Mouse (Mus musculus) lung, adult 18-20 months (tissue): ENCODE measurements around the gene Gm28845.
"Not testable (repeated sequence)": the region's sequence is repeated elsewhere in the genome, so short reads cannot be mapped to it uniquely, and the experiment has no call there.

Source experiments
- DNase-seq, 2 experiments: peaks; one replicate each; pipeline ENCODE4 v3.0.0; 2022; ENCODE audit warnings: mixed read lengths in 2 of 2

Gm28845 gene

DNA sequence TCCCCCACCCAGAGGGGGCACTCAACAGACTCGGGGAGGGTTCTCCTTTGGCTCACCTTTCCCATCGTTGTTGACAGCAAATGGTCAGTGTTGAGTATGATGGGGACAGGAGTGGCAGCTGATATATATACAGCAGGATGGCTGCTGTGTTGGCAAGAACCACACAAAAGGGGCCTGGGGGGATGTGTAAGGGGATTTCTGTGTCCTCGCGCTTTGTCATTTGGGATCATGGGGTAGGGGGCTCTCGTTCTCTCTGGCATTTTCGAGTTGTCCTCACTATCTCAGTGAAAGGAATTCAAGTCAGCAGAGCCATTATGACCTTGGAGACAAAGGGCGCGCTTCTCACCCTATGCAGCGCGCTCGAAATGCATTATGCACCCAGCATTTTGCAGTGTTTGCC, 16.1 kb downstream of the Gm28845 start, which contains the start of gene Cryga:
TSS of gene Cryga (minus strand) at position 101 of the 400 bp plus-strand sequence.
- DNase-seq = no peak

DNA sequence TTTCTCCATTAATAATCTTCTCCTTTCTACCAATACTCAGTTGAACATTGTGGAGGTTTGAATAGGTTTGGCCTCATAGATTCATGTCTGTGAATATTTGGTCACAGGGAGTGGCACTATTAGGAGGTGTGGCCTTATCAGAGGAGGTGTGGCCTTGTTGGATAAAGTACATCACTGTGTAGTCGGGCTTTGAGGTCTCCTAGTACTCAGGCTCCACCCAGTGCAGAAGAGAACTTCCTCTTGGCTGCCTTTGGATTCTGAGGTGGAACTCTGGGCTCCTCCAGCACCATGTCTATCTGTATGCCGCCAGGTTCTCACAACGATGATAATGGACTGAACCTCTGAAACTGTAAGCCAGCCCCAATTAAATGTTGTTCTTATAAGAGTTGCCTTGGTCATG, 22.4 kb downstream of the Gm28845 start:
- no peak for DNase-seq

DNA sequence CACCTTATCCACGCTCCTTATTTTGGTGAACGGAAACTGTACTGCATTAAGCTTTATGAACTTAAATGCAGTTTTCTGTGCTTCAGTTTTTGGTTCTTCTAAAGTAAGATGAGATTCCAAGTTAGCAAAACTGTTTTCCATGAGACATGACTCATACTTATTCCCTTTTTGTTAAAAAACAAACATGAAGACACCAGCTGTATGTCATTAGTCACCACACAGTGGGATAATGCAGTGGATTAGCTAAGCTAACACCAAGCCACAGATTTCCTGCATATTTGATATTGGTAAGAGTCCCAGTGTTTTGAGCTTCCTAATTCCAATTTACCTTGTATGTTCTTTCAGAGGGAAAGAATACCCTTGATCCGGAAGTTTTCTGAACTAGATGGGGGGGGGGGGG, 27.8 kb downstream of the Gm28845 start:
- no peak for DNase-seq

DNA sequence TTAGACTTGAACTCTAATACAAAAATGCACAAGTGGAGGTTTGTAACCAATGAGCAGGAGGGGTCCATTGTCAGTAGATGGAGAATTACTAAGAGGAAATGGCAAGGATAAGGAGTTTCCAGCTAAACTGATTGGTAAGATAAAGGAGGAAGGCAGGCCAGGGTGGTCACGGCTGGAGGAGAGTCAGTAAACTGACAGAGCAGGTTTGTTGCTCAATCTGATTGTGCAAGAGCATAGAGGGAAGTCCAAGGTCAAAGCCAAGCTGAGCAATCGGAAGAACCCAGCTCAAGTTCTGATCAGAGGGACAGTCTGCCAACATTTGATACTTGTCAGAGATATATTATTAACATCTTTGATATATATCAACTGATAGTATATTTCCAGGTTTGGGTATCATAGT, 29.0 kb downstream of the Gm28845 start:
- DNase-seq = peak; percentile 64 to 81

DNA sequence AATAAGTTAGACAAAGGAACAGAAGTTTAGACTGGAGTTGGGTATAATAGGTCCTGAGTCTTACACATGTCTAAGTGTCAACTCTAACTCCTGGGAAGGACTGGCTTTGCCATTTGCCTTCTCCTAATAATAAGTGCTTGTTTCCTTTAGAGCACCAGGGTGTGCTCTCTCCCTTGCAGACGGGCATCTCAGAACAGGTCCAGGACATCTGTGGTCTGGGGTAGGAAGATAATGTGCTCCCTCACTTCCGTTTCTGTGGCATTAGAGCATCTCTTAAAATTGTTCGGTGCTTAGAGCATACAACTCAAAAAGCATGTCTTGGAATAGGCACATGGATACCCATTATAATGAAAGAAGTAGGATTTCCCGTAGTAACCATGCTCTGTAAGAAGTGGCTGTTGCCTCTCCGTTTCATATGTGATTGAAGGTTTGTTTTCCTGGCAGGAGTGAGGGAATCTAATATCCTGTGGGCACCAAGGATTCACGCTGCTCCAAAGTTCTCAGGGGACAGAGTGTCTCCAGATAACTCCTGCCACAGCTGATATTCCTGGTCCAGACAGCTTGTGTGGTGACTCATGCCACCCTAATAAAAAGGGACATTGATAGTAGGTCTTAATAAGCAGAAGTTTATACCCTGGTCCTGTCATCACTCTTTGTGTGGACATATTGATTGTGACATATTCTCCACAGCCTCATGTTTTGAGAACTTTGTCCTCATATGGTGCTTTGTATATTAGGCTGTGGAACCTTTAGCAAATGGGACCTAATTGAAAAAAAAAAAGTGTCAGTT, 30.6 kb downstream of the Gm28845 start:
- no peak for DNase-seq

DNA sequence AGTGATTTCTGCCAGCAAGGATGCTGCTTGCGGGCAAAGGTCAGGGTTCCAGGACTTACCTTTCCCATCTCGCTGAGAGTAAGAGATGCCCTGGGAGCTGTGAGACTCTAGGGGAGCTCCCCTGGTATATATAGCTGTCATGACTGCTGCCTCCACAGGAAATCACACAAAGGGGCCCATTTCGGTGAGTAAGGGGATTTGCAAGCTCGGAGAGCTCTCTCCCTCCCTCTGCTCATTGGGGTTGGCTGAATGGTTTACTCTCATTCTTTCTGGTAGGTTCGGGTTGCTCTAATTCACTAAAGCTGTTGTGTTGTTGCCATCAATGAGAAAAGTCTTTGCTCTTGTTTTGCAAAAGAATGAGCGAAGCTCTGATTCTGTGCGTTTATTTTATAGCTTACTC, 37.2 kb downstream of the Gm28845 start, which contains the start of gene Crygb:
TSS of gene Crygb (minus strand) at position 101 of the 400 bp plus-strand sequence.
- no peak for DNase-seq

DNA sequence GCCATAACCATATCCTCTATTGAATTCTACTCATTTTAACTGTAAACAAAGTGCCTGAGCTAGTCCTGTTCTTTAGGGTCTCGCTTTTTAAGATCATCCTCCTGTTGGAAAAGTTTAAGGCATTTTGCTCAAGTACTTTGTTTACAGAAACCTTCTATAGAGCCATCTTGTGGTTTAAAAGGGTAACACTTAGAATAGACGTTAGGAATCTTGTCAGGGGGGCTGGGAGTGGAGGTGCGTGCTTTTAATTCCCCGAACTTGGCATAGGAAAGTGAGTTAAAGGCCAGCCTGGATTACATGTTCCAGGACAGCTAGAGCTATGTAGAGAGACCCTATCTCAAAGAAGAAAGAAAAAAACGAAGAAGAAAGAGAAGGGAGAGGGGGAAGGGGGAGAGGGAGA, 43.8 kb downstream of the Gm28845 start:
- DNase-seq = no peak

DNA sequence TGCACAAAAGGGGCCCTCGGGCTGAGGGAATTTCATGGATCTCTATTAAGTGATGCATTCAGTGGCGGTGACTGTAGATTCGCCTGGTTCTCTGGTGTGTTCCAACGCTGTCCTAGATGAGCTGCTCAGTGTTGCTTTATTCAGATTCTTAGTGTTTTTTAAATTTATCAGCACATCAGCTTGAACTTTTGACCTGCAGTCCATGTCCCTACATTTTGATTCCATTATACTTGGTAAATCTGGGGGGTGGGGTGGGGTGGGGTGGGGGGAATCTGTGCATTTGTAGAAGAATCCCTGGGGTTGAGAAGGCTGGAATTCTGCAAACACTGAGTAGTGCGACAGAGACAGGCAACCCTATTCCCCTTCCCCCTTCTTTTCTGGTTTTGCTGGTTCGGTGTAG, 45.8 kb downstream of the Gm28845 start, which contains the start of gene Crygc:
TSS of gene Crygc (minus strand) at position 101 of the 400 bp plus-strand sequence.
- DNase-seq = no peak

DNA sequence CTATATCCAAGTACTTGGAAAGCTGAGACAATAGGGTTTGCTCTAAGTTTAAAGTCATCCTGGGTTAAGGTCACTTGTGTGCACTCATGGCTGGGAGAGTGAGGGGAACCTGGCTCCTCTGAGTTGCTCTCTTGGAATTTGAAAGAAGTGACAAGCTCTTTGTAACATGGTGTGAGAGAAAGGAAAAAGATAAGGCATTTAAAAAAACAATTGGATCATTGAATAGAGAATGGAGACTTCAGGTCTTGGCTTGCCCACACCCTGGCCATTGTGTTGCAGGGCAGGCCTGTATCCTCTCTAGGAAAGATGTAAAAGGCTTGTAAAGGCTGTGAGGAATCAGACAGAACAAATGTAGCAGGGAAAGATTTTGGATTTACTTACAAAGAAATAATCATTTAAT, 51.5 kb downstream of the Gm28845 start:
- no peak for DNase-seq

DNA sequence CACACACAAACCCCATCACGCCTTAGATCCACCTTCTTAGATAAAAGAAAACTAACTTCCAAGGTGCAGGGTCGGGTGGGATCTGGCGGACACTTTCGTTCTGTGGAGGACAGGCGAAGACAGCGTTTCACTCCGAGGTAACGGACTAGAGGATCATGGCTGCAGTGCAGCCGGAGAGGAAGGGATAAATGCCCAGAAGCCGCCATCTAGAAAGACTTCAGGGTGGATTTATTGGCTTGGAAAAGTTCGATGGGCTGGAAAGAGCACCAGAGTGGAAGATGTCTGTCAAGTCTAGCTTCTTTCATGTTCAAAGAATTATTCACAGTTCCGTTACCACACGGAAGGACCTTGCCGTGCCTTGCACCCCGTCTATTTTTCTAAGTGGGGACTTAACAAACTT, 55.2 kb downstream of the Gm28845 start:
- DNase-seq = no peak

DNA sequence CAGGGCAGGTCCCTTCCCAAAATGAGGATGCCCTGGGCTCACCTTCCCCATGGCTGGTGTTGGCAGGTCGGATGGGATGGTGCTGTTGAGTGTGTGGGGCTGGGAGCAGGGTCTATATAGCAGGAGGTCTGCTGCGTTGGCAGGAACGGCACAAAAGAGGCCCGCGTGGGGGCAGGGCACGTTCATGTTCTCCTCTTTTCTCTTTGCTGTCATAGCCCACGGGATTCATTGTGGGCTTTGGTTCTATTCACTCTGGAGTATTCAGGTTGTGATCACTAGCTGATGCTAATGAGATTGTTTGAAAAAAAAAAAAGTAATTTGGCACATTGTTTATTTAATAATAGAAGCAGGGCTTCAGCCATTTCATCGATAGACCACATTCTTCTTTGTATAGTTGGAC, 56.0 kb downstream of the Gm28845 start, which contains the start of gene Crygd:
TSS of gene Crygd (minus strand) at position 101 of the 400 bp plus-strand sequence.
- DNase-seq = no peak

DNA sequence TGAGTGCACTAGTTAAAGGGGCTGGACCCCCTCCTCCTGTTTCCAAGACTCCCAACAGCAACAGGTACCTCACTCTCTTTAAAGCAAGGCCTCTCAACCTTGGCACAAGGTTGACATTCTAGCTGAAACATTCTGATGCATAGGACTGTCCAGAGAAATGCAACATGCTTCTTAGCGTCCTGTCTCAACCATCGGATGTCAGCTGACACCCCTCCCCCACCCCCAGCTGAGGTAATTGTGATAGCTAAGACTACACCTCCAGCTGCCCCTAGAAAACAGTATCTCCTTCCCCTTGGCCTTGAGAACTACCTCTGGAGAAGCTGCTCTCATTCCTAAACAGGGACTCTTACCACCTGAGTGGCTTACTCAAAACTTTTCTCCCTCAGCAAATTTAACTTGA, 67.2 kb downstream of the Gm28845 start:
- no peak for DNase-seq

DNA sequence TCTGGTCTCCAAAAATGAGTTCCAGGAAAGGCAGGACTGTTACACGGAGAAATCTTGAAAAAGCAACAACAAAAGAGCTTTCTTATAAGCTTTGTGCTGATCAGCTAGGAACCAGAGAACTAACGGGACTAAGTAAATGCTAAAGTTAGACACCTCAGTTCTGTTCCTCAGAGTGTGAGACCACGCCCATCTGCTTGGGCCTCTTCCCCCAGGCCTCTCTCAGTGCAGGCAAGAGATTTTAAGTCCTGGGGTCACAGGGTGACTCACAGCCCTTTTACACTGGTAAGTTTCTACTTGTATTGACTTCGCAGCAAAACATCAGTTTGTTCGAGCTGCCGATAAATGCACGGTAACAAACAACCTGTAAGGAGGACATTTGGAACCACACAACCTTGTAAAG, 67.7 kb downstream of the Gm28845 start:
- DNase-seq = no peak

DNA sequence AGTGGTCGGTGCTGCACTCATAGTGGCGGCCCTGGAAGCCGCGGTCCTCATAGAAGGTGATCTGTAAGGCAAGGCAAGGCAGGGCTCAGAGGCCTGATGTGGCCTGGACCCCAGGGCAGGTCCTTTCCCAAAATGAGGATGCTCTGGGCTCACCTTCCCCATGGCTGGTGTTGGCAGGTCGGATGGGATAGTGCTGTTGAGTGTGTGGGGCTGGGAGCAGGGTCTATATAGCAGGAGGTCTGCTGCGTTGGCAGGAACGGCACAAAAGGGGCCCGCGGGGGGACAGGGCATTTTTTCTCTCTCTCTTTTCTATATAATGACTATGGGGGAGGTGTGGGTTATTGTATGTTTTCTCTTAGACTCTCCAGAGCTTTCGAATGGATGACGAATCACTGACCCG, 68.4 kb downstream of the Gm28845 start, which contains the start of gene Cryge:
TSS of gene Cryge (minus strand) at position 198 of the 400 bp plus-strand sequence.
- DNase-seq = not testable (repeated sequence)
